Mouse (Mus musculus) limb, embryonic 12.5 days (tissue): ENCODE data around the gene Gm5891. TPM values are rescaled to one million over a fixed set of nuclear protein-coding genes. Genes with fewer than 3 reads are reported as not detected.
"Not testable (repeated sequence)": the region's sequence is repeated elsewhere in the genome, so short reads cannot be mapped to it uniquely, and the experiment has no call there.

Experiments used
- ATAC-seq: fragments of 200-750 bp; cut with Nextera tagmentation; 2 replicates; pipeline ENCODE4 v1.8.0; 2017; ENCODE audit warnings: low read depth, moderate TSS enrichment; ENCODE audit not compliant: insufficient number of reproducible peaks, insufficient read depth, low FRiP score, low TSS enrichment
- H3K27ac ChIP-seq: fragments of 300-500 bp; sonication (generic); 2 replicates; pipeline ENCODE4 v1.5.1; 2016; ENCODE audit warnings: mild to moderate bottlenecking, moderate library complexity
- H3K27me3 ChIP-seq: fragments of 300-500 bp; sonication (generic); 2 replicates; pipeline ENCODE4 v1.6.1; 2016; ENCODE audit warnings: mild to moderate bottlenecking, moderate library complexity
- H3K36me3 ChIP-seq: fragments of 300-500 bp; sonication (generic); 2 replicates; pipeline ENCODE4 v1.6.1; 2016; ENCODE audit warnings: mild to moderate bottlenecking, moderate library complexity
- H3K4me1 ChIP-seq: fragments of 300-500 bp; sonication (generic); replicated peaks from 2 replicates; pipeline ENCODE4 v1.6.1; 2016
- H3K4me2 ChIP-seq: fragments of 300-500 bp; sonication (generic); 2 replicates; pipeline ENCODE4 v1.6.1; 2016; ENCODE audit warnings: mild to moderate bottlenecking, moderate library complexity
- H3K4me3 ChIP-seq: fragments of 300-500 bp; sonication (generic); replicated peaks from 2 replicates; pipeline ENCODE4 v1.5.1; 2016; ENCODE audit warnings: mild to moderate bottlenecking
- H3K9ac ChIP-seq: fragments of 300-500 bp; sonication (generic); replicated peaks from 2 replicates; pipeline ENCODE4 v1.6.1; 2016; ENCODE audit warnings: mild to moderate bottlenecking, moderate library complexity
- H3K9me3 ChIP-seq: fragments of 300-500 bp; sonication (generic); 2 replicates; pipeline ENCODE4 v1.6.1; 2016; ENCODE audit warnings: mild to moderate bottlenecking, moderate library complexity
- WGBS: fragments of 180-500 bp; shearing (Covaris S2); methylation state at CpG from one replicate; pipeline ENCODE4 v1.1.7; 2016; 5-methylcytosine and 5-hydroxymethylcytosine counted together
- polyA plus RNA-seq: library from polyadenylated mRNA; unstranded; fragments of >200 nt; fragmentation: Nextera tagmentation; extraction: Ambion mirVana; gene quantifications from 2 replicates; pipeline ENCODE4 v1.2.1, GENCODE M21; 2016

Gm5891 gene
- not detected in 2 replicates for polyA plus RNA-seq

GRCm38 (mm10) chr7:21921191-21921590, at the start of gene Gm5891:
Gene Gm5891 (minus strand): TSS chr7:21921291.
- WGBS: no CpG with 5 or more reads among the region's 1 CpGs
- H3K4me2 ChIP-seq, H3K9me3 ChIP-seq, ATAC-seq, H3K27me3 ChIP-seq, H3K4me1 ChIP-seq, H3K9ac ChIP-seq, H3K4me3 ChIP-seq, H3K36me3 ChIP-seq, H3K27ac ChIP-seq: not testable (repeated sequence)

Other genes with a start within 250 kb of the Gm5891 start
- not detected in 2 replicates for gene Gm4175, start 159.8 kb downstream of the Gm5891 start, polyA plus RNA-seq
- not detected in 2 replicates for gene Gm4177, start 124.6 kb downstream of the Gm5891 start, polyA plus RNA-seq
- not detected in 2 replicates for gene Vmn1r135, start 88.9 kb downstream of the Gm5891 start, polyA plus RNA-seq
- gene Gm5725, start 77.0 kb downstream of the Gm5891 start, polyA plus RNA-seq: not detected in 2 replicates
- gene Vmn1r137, start 73.3 kb upstream of the Gm5891 start, polyA plus RNA-seq: not detected in 2 replicates
- gene Vmn1r138, start 107.6 kb upstream of the Gm5891 start, polyA plus RNA-seq: not detected in 2 replicates
- gene Gm6176, start 135.0 kb upstream of the Gm5891 start, polyA plus RNA-seq: not detected in 2 replicates
- gene Vmn1r139, start 147.8 kb upstream of the Gm5891 start, polyA plus RNA-seq: not detected in 2 replicates
- gene Gm16451, start 197.0 kb upstream of the Gm5891 start, polyA plus RNA-seq: not detected in 2 replicates
- not detected in 2 replicates for gene Gm10666, start 213.4 kb upstream of the Gm5891 start, polyA plus RNA-seq
- not detected in 2 replicates for gene Vmn1r142, start 242.7 kb upstream of the Gm5891 start, polyA plus RNA-seq